19 mouse cellular contexts compared by ENCODE assay signal in the genomic region with DNA sequence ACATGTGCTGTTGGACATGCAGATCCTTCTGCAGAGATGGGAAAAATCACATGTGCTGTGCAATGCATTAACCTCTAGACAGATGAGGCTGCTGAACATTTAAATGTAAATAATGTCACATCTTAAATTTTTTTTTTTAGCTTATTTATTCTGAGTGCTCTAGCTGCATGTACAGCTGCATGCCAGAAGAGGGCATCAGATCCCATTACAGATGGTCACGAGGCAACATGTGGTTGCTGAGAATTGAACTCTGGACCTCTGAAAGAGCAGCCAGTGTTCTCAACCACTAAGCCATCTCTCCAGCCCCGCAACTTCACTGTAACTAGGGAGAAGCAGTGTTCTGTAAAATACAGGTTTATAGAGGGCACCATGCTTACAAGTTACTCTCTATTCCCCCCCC. TPM values are rescaled to one million over a fixed set of nuclear protein-coding genes. Genes with fewer than 3 reads are reported as not detected.
"Had no signal": no experiment of that assay in that cellular context is flagged by ENCODE, and none has a peak within 500 bp of the region (broad histone marks: within the 10 kb centered on the region; RNA-seq: fewer than 3 reads in every experiment).

No protein-coding gene starts in this region.

- H3K9me3 ChIP-seq: liver, embryonic 15.5 days; midbrain, embryonic 10.5 days; midbrain, embryonic 12.5 days; neural tube, embryonic 12.5 days; stomach, embryonic 15.5 days had no signal

- H3K4me1 ChIP-seq: liver, embryonic 15.5 days; midbrain, embryonic 10.5 days; midbrain, embryonic 12.5 days; neural tube, embryonic 12.5 days; stomach, embryonic 15.5 days had no signal

- H3K4me3 ChIP-seq: liver, embryonic 15.5 days; midbrain, embryonic 10.5 days; midbrain, embryonic 12.5 days; neural tube, embryonic 12.5 days; stomach, embryonic 15.5 days had no signal

- H3K27me3 ChIP-seq: liver, embryonic 15.5 days; midbrain, embryonic 12.5 days; neural tube, embryonic 12.5 days; stomach, embryonic 15.5 days had no signal

- DNase-seq: lung, adult 18-20 months; lung, embryonic 14.5 days; lung, postnatal 10 days; lung, postnatal 4 days; midbrain, embryonic 14.5 days; right cerebral cortex, postnatal 14 days; thymus, adult 2 months; thymus, postnatal 25 days; thymus, postnatal 4 days had no signal

- H3K4me2 ChIP-seq: liver, embryonic 15.5 days; lung, embryonic 14.5 days; midbrain, embryonic 12.5 days; neural tube, embryonic 12.5 days; stomach, embryonic 15.5 days had no signal

- H3K9ac ChIP-seq: liver, embryonic 15.5 days; lung, embryonic 14.5 days; midbrain, embryonic 12.5 days; neural tube, embryonic 12.5 days; stomach, embryonic 15.5 days had no signal

- ATAC-seq: midbrain, embryonic 16.5 days had no signal

- H3K27ac ChIP-seq: liver, embryonic 15.5 days; midbrain, embryonic 10.5 days; midbrain, embryonic 12.5 days; neural tube, embryonic 12.5 days; stomach, embryonic 15.5 days had no signal

- H3K36me3 ChIP-seq: liver, embryonic 15.5 days; midbrain, embryonic 10.5 days; midbrain, embryonic 12.5 days; neural tube, embryonic 12.5 days; stomach, embryonic 15.5 days had no signal

RNA-seq across cellular contexts. Expression of a gene that starts 11.6 kb away (rescaled TPM):
- total RNA-seq: megakaryocyte, adult 5-6 weeks; megakaryocyte-erythroid progenitor cell, adult 5-6 weeks; neutrophil, adult 5-6 weeks had no signal
- polyA plus RNA-seq: liver, embryonic 15.5 days; midbrain, embryonic 14.5 days; midbrain, embryonic 16.5 days; neural tube, embryonic 14.5 days had no signal

RNA-seq across cellular contexts. Expression of a gene that starts 53.5 kb away (rescaled TPM):
- total RNA-seq: megakaryocyte-erythroid progenitor cell, adult 5-6 weeks had no signal
